Mouse (Mus musculus) spleen, postnatal 36 days (tissue): ENCODE results near the gene Cp.
A peak's percentile ranks its signal among the peaks of the same experiment; 100 is the strongest.
"Not testable (repeated sequence)": the region's sequence is repeated elsewhere in the genome, so short reads cannot be mapped to it uniquely, and the experiment has no call there.

ENCODE experiments used
- DNase-seq, 2 experiments: peaks; one replicate each; pipeline ENCODE4 v3.0.0; 2022; ENCODE audit warnings: low spot score in 2 of 2, mixed read lengths in 1 of 2

Cp gene

GRCm38 (mm10) chr3:20007275-20007674, 50.4 kb downstream of the Cp start:
- DNase-seq: no peak

- DNase-seq: no peak
Measured at GRCm38 (mm10) chr3:20007759-20008158, 50.9 kb downstream of the Cp start.

- DNase-seq: no peak
Measured at GRCm38 (mm10) chr3:20010464-20010863, 53.6 kb downstream of the Cp start.

- not testable (repeated sequence) for DNase-seq
Measured at GRCm38 (mm10) chr3:20010905-20011304, 54.1 kb downstream of the Cp start.

- no peak for DNase-seq
Measured at GRCm38 (mm10) chr3:20014454-20014853, 57.6 kb downstream of the Cp start.

GRCm38 (mm10) chr3:20018076-20018475, 61.2 kb downstream of the Cp start:
- no peak for DNase-seq

- DNase-seq: no peak
Measured at GRCm38 (mm10) chr3:20023832-20024231, 67.0 kb downstream of the Cp start.

GRCm38 (mm10) chr3:20026481-20026880, 69.6 kb downstream of the Cp start:
- no peak for DNase-seq

GRCm38 (mm10) chr3:20026996-20027689, 70.3 kb downstream of the Cp start:
- DNase-seq: peak; percentile 61 to 73

GRCm38 (mm10) chr3:20027788-20028187, 70.9 kb downstream of the Cp start:
- DNase-seq: no peak

GRCm38 (mm10) chr3:20028640-20029039, 71.8 kb downstream of the Cp start:
- peak; percentile 50 to 51 for DNase-seq

GRCm38 (mm10) chr3:20030807-20031206, 74.0 kb downstream of the Cp start:
- DNase-seq: no peak

- no peak for DNase-seq
Measured at GRCm38 (mm10) chr3:20033761-20034718, 77.2 kb downstream of the Cp start.

GRCm38 (mm10) chr3:20034719-20035404, 78.0 kb downstream of the Cp start, which contains the start of gene Hps3:
Gene Hps3 (minus strand): TSS chr3:20035315.
- DNase-seq: peak; percentile 91 to 92

- DNase-seq: no peak
Measured at GRCm38 (mm10) chr3:20036069-20036468, 79.2 kb downstream of the Cp start.

GRCm38 (mm10) chr3:20041461-20041860, 84.6 kb downstream of the Cp start:
- not testable (repeated sequence) for DNase-seq

GRCm38 (mm10) chr3:20044736-20045135, 87.9 kb downstream of the Cp start:
- not testable (repeated sequence) for DNase-seq

- DNase-seq: peak; percentile 93 to 95
Measured at GRCm38 (mm10) chr3:20057306-20058196, 100.7 kb downstream of the Cp start, which contains the start of gene Hltf. Gene Hltf (plus strand): TSS chr3:20057811.

GRCm38 (mm10) chr3:20058197-20058541, 101.3 kb downstream of the Cp start:
- DNase-seq: no peak
